Mouse (Mus musculus) gonadal fat pad, adult 2 months (tissue): ENCODE measurements around the gene Phc2. TPM values are rescaled to one million over a fixed set of nuclear protein-coding genes. Genes with fewer than 3 reads are reported as not detected.

Experiments
- DNase-seq: peaks from one replicate; pipeline ENCODE4 v3.0.0-alpha.2; 2012; ENCODE audit warnings: low read depth
- polyA plus RNA-seq: library from polyadenylated mRNA; depleted of rRNA; stranded (reverse); fragments of >200 nt; gene quantifications from 2 replicates; pipeline ENCODE4 v1.2.3, GENCODE M21; 2012

Gene Phc2
- polyA plus RNA-seq, 1 experiment, result 72.2 TPM

- DNase-seq, result no peak
Measured at GRCm38 (mm10) chr4:128741906-128742305, 87.4 kb downstream of the Phc2 start.

- DNase-seq, result no peak
Measured at GRCm38 (mm10) chr4:128742379-128742970, 88.0 kb downstream of the Phc2 start.

- no peak for DNase-seq
Measured at GRCm38 (mm10) chr4:128743031-128743626, 88.6 kb downstream of the Phc2 start.

GRCm38 (mm10) chr4:128745160-128745559 is 90.7 kb downstream of the Phc2 start:
- no peak for DNase-seq

GRCm38 (mm10) chr4:128747614-128748270 is 93.2 kb downstream of the Phc2 start:
- no peak for DNase-seq

GRCm38 (mm10) chr4:128748309-128748708 is 93.8 kb downstream of the Phc2 start:
- DNase-seq, result no peak

- no peak for DNase-seq
Measured at GRCm38 (mm10) chr4:128751006-128751405, 96.5 kb downstream of the Phc2 start.

GRCm38 (mm10) chr4:128752031-128752757 is 97.7 kb downstream of the Phc2 start:
- DNase-seq, result no peak

GRCm38 (mm10) chr4:128753571-128753970 is 99.1 kb downstream of the Phc2 start:
- no peak for DNase-seq

GRCm38 (mm10) chr4:128755064-128755463 is 100.6 kb downstream of the Phc2 start, which contains the start of gene A3galt2:
TSS of gene A3galt2 (plus strand) at chr4:128755364.
- DNase-seq, result no peak

GRCm38 (mm10) chr4:128755900-128756299 is 101.4 kb downstream of the Phc2 start:
- DNase-seq, result no peak

- no peak for DNase-seq
Measured at GRCm38 (mm10) chr4:128759214-128759613, 104.7 kb downstream of the Phc2 start.

- DNase-seq, result no peak
Measured at GRCm38 (mm10) chr4:128760029-128760428, 105.5 kb downstream of the Phc2 start.

- DNase-seq, result no peak
Measured at GRCm38 (mm10) chr4:128766929-128767328, 112.4 kb downstream of the Phc2 start.

GRCm38 (mm10) chr4:128768120-128768519 is 113.6 kb downstream of the Phc2 start:
- no peak for DNase-seq

GRCm38 (mm10) chr4:128769569-128770355 is 115.3 kb downstream of the Phc2 start:
- DNase-seq, result no peak

GRCm38 (mm10) chr4:128770698-128771097 is 116.2 kb downstream of the Phc2 start:
- no peak for DNase-seq

GRCm38 (mm10) chr4:128773820-128774219 is 119.3 kb downstream of the Phc2 start:
- no peak for DNase-seq

GRCm38 (mm10) chr4:128774467-128774866 is 120.0 kb downstream of the Phc2 start:
- no peak for DNase-seq

GRCm38 (mm10) chr4:128776568-128777289 is 122.2 kb downstream of the Phc2 start:
- DNase-seq, result peak; percentile 94

GRCm38 (mm10) chr4:128777593-128777992 is 123.1 kb downstream of the Phc2 start:
- no peak for DNase-seq
